In the genomic region with DNA sequence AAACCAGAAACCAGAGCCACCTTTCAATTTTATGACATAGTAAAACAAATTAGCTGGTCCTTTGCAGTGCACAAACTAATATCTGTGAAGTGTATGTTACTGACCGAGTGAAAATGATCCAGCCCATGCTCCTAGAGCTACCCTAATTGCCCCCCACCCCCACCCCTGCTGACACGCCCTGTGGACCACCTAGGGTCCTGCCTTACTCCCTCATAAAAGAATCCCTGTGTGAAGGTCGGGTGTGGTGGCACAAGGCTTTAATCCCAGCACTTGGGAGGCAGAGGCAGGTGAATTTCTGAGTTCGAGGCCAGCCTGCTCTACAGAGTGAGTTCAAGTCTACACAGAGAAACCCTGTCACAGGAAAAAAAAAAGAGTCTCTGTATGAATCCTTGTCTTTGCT, we compare ENCODE assay signal across 11 mouse cellular contexts. TPM values are rescaled to one million over a fixed set of nuclear protein-coding genes. Genes with fewer than 3 reads are reported as not detected.
A peak's percentile ranks its signal among the peaks of the same experiment; 100 is the strongest.
DNase-seq lines count a peak whose midpoint lies in the region; ATAC-seq and TF ChIP-seq lines count a peak whose summit lies in the region.
"Had no signal": no experiment of that assay in that cellular context is flagged by ENCODE, and none has a peak within 500 bp of the region (broad histone marks: within the 10 kb centered on the region; RNA-seq: fewer than 3 reads in every experiment).

No protein-coding gene starts in this region.

- H3K4me3 ChIP-seq in heart, embryonic 12.5 days, result peak overlapping the region; percentile 100
- peak overlapping the region; percentile 88 for H3K4me3 ChIP-seq in ES-Bruce4 (ENCODE audit: low read depth, low read length)
- H3K4me3 ChIP-seq in forebrain, embryonic 15.5 days, result peak overlapping the region; percentile 65; the same call in 1 of the 2 replicates
- peak overlapping the region; percentile 99 for H3K4me3 ChIP-seq in liver, embryonic 15.5 days (replicated peaks)

- no peak for TF ChIP-seq POLR2A in ES-Bruce4 (IDR thresholded peaks at IDR 0.05; ENCODE audit: insufficient read depth, low read length)

- H3K27me3 ChIP-seq in heart, embryonic 12.5 days (replicated peaks), result no peaks in the 10 kb centered on the region
- H3K27me3 ChIP-seq in ES-Bruce4 (ENCODE audit: control insufficient read depth, insufficient read depth, low read length, poor library complexity, severe bottlenecking), result no peaks in the 10 kb centered on the region
- no peaks in the 10 kb centered on the region for H3K27me3 ChIP-seq in forebrain, embryonic 15.5 days
- H3K27me3 ChIP-seq in liver, embryonic 15.5 days, result no peaks in the 10 kb centered on the region

- no peak for DNase-seq in heart, postnatal 14 days
- no peak for DNase-seq in right cerebral cortex, postnatal 10 days (ENCODE audit: low spot score in 2 of 2)
- DNase-seq in thymus, postnatal 36 days, result no peak
- no peak for DNase-seq in left cerebral cortex, postnatal 25 days (ENCODE audit: low spot score in 2 of 2)
- DNase-seq: B cell, adult 2 months; cerebellum, adult 11 months; right cerebral cortex, adult 18-20 months had no signal

- 72% methylated on average over 4 of the region's 4 CpGs for WGBS in heart, embryonic 12.5 days
- 71% methylated on average over 4 of the region's 4 CpGs for WGBS in forebrain, embryonic 15.5 days
- WGBS in liver, embryonic 15.5 days (ENCODE audit: insufficient replicate concordance), result 33% methylated on average over 4 of the region's 4 CpGs

- no peak for TF ChIP-seq CTCF in ES-Bruce4 (IDR thresholded peaks at IDR 0.05; ENCODE audit: low read depth, low read length)

- peak overlapping the region; percentile 83 for H3K4me2 ChIP-seq in heart, embryonic 12.5 days
- peak overlapping the region; percentile 74 for H3K4me2 ChIP-seq in forebrain, embryonic 15.5 days (replicated peaks)
- H3K4me2 ChIP-seq in liver, embryonic 15.5 days, result peak overlapping the region; percentile 79

- peak; percentile 80; the same call in 1 of the 2 replicates for TF ChIP-seq EP300 in ES-Bruce4 (IDR thresholded peaks at IDR 0.05; ENCODE audit: insufficient read depth, low read depth, low read length)

- no peak overlapping the region for H3K27ac ChIP-seq in heart, embryonic 12.5 days (ENCODE audit: poor library complexity, severe bottlenecking)
- H3K27ac ChIP-seq in ES-Bruce4 (ENCODE audit: insufficient read depth, low read length), result peak overlapping the region; percentile 86
- H3K27ac ChIP-seq in forebrain, embryonic 15.5 days (replicated peaks), result no peak overlapping the region
- peak overlapping the region; percentile 98 for H3K27ac ChIP-seq in liver, embryonic 15.5 days (replicated peaks)

- peaks cover 25% of the 10 kb centered on the region for H3K4me1 ChIP-seq in heart, embryonic 12.5 days (replicated peaks)
- H3K4me1 ChIP-seq in ES-Bruce4 (ENCODE audit: control insufficient read depth, insufficient read depth, low read length), result peaks cover 1% of the 10 kb centered on the region
- peaks cover 41% of the 10 kb centered on the region for H3K4me1 ChIP-seq in forebrain, embryonic 15.5 days
- peaks cover 50% of the 10 kb centered on the region for H3K4me1 ChIP-seq in liver, embryonic 15.5 days (replicated peaks)

- H3K9me3 ChIP-seq in heart, embryonic 12.5 days (replicated peaks), result no peaks in the 10 kb centered on the region
- no peaks in the 10 kb centered on the region for H3K9me3 ChIP-seq in ES-Bruce4 (replicated peaks; ENCODE audit: control insufficient read depth, insufficient read depth, low read length, poor library complexity, severe bottlenecking)
- H3K9me3 ChIP-seq in forebrain, embryonic 15.5 days, result no peaks in the 10 kb centered on the region
- no peaks in the 10 kb centered on the region for H3K9me3 ChIP-seq in liver, embryonic 15.5 days (replicated peaks)

- peak overlapping the region; percentile 99 for H3K9ac ChIP-seq in heart, embryonic 12.5 days
- H3K9ac ChIP-seq in ES-Bruce4 (ENCODE audit: low read depth, poor library complexity, severe bottlenecking), result peak overlapping the region; percentile 97
- H3K9ac ChIP-seq in forebrain, embryonic 15.5 days (replicated peaks), result peak overlapping the region; percentile 83; the same call in 1 of the 2 replicates
- H3K9ac ChIP-seq in liver, embryonic 15.5 days, result peak overlapping the region; percentile 100

- intact Hi-C loops in heart, postnatal 14 days (cut with DNase I), result loop anchor here (2.0 kb wide), 1 partner anchor 33 kb away; no protein-coding TSS in a partner anchor
- intact Hi-C loops in left cerebral cortex, postnatal 25 days (cut with DNase I), result loop anchor here (5.0 kb wide), 1 partner anchor 539 kb away; a partner anchor contains a TSS

- no peak for ATAC-seq in heart, embryonic 12.5 days (ENCODE audit: insufficient number of reproducible peaks, low FRiP score)
- ATAC-seq in forebrain, embryonic 15.5 days (replicated peaks), result no peak
- no peak for ATAC-seq in liver, embryonic 15.5 days (ENCODE audit: insufficient read depth)

- peaks cover 22% of the 10 kb centered on the region for H3K36me3 ChIP-seq in heart, embryonic 12.5 days
- peaks cover 45% of the 10 kb centered on the region for H3K36me3 ChIP-seq in ES-Bruce4 (ENCODE audit: control insufficient read depth, insufficient read depth, low read length, poor library complexity, severe bottlenecking)
- peaks cover 21% of the 10 kb centered on the region for H3K36me3 ChIP-seq in forebrain, embryonic 15.5 days
- H3K36me3 ChIP-seq in liver, embryonic 15.5 days (replicated peaks), result peaks cover 45% of the 10 kb centered on the region

RNA-seq across cellular contexts. Expression of a gene that starts 1.6 kb away (rescaled TPM):
- polyA plus RNA-seq in heart, embryonic 12.5 days (2016; fragmentation: Nextera tagmentation; extraction: Ambion mirVana), result 45.3 and 47.8 TPM in 2 replicates
- 10 to 100 TPM; 64.7 to 69.6 TPM for total RNA-seq in heart, postnatal 14 days (2021)
- polyA plus RNA-seq in ES-Bruce4 (2011; ENCODE audit: insufficient read depth, insufficient read length, low read depth, missing spikeins), result 78.5 and 81.4 TPM in 2 replicates
- polyA plus RNA-seq in forebrain, embryonic 15.5 days (2015; fragmentation: Nextera tagmentation; extraction: Ambion mirVana), result 58.0 and 58.7 TPM in 2 replicates
- polyA plus RNA-seq in liver, embryonic 15.5 days (2015; fragmentation: Nextera tagmentation; extraction: Ambion mirVana), result 117 TPM in 2 replicates
- 10 to 100 TPM; 62.4 to 64.9 TPM for total RNA-seq in left cerebral cortex, postnatal 25 days (2021)

RNA-seq across cellular contexts. Expression of a gene that starts 1.7 kb away (rescaled TPM):
- polyA plus RNA-seq in heart, embryonic 12.5 days (2016; fragmentation: Nextera tagmentation; extraction: Ambion mirVana), result 23.6 and 24.2 TPM in 2 replicates
- 10 to 100 TPM; 39.0 to 39.7 TPM for total RNA-seq in heart, postnatal 14 days (2021)
- 62.5 and 67.8 TPM in 2 replicates for polyA plus RNA-seq in ES-Bruce4 (2011; ENCODE audit: insufficient read depth, insufficient read length, low read depth, missing spikeins)
- polyA plus RNA-seq in forebrain, embryonic 15.5 days (2015; fragmentation: Nextera tagmentation; extraction: Ambion mirVana), result 29.6 and 30.8 TPM in 2 replicates
- 11.7 and 13.1 TPM in 2 replicates for polyA plus RNA-seq in liver, embryonic 15.5 days (2015; fragmentation: Nextera tagmentation; extraction: Ambion mirVana)
- total RNA-seq in left cerebral cortex, postnatal 25 days (2021), result 10 to 100 TPM; 54.3 to 55.6 TPM

RNA-seq across cellular contexts. Expression of a gene that starts 13.5 kb away (rescaled TPM):
- polyA plus RNA-seq in heart, embryonic 12.5 days (2016; fragmentation: Nextera tagmentation; extraction: Ambion mirVana), result 0.59 and 0.69 TPM in 2 replicates
- under 1 TPM; 0.34 to 0.57 TPM for total RNA-seq in heart, postnatal 14 days (2021)
- polyA plus RNA-seq in ES-Bruce4 (2011; ENCODE audit: insufficient read depth, insufficient read length, low read depth, missing spikeins), result 20.2 and 22.6 TPM in 2 replicates
- 0.13 and 0.29 TPM in 2 replicates for polyA plus RNA-seq in forebrain, embryonic 15.5 days (2015; fragmentation: Nextera tagmentation; extraction: Ambion mirVana)
- 8.1 and 10.0 TPM in 2 replicates for polyA plus RNA-seq in liver, embryonic 15.5 days (2015; fragmentation: Nextera tagmentation; extraction: Ambion mirVana)
- under 1 TPM; 0.30 to 0.53 TPM for total RNA-seq in left cerebral cortex, postnatal 25 days (2021)

Comparison
In these comparisons a context has a peak if more than half of its experiments do, and no peak if none do; other contexts are left out.
1. H3K27ac ChIP-seq: peak in ES-Bruce4 (single experiment) and liver, embryonic 15.5 days (single experiment); none in heart, embryonic 12.5 days (single experiment) and forebrain, embryonic 15.5 days (single experiment).
2. Peak in every context shown above with its lines, with median percentiles within 50 percentile points of each other: H3K4me2 ChIP-seq, H3K4me3 ChIP-seq and H3K9ac ChIP-seq.